Mouse (Mus musculus) hindlimb bud, embryonic 11.5 days (tissue): ENCODE results near the gene Akap6.

Source experiments
- DNase-seq: peaks from one replicate; pipeline ENCODE4 v3.0.0-alpha.2; 2012; ENCODE audit warnings: low read depth, low spot score; ENCODE audit errors: extremely low spot score

The Akap6 gene

DNA sequence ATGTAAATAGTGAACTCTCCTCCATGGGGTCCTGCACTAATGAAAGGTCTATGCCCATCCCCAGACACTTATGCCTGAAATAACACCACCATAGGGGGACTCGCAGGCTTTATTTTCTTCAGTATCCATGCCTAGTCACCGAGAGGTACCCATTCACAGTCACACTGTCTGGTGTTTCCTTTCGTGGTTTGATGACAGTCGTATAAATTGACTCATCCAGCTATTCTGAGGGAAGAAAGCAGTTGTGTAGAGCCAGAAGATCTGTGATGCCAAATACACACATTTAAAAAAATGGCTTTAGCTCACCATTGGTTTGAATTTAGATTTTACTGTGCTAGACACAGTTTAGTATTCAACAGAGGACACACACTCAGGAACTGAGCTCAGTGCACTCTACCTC lies 147.8 kb downstream of the Akap6 start:
- no peak for DNase-seq

DNA sequence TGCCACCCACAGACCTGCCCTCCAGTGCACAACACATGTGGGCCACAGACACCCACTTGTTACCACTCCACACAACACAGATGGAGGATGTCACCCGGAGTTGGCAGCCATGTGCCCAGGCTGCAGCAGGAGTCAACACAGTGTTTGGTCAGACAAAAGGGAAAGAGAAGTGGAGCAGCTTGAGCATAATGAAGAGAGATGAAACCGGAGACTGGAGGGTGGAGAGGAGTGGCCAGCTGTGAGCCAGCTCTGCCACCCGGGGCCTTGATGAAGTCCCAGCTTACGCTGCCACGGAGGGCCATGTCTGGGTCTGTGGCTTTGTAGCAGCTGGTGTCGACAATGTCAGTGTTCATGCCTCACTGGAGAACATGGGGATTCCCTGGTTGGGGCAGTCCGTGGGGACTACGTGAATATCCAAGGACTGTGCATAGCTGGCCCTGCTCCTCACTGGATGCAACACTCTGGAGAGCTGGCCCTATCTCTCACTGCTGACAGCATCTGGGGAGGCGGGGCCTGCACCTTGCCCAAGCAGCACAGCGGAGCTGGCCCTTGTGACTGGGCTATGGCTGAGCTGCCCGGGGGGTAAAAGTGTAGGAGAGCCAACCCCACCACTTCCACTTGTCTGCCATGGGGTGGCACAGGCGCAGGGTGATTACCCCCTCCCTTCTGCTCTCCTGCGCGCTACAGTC lies 148.8 kb downstream of the Akap6 start:
- no peak for DNase-seq

DNA sequence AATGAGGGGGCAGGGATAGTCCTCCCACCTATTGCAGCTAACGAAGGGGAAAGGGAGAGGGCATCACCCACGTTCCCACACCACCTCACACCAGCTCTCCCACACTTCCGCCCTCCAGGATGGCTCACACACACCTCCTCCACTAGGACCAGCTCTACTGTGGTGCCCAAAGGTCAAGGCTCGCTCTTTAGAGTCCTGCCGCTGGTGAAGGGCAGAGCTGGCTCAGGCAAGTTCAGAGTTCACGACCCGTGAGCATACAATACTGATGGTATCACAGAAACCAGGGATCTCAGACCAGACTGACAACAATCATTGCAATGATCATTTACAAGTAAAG lies 149.3 kb downstream of the Akap6 start:
- no peak for DNase-seq

DNA sequence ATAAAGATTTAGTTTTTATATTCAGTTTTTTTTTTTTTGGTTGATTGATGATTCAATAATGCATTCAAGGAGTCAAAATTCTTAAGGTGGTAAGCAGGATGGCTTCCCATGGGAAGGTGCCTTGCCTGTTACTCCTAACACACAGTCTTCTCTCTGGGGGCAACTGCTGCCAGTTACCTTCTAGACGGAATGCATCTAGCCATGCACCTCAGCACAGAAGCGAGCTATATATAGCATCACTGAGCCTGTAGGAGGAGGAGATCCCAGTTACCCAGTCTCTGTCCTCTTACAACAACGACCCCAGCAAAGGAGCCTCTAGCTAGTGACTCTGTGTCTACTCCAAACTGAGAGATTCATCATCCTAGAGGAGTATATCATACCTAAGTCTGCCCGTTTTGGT lies 150.1 kb downstream of the Akap6 start:
- DNase-seq: no peak

DNA sequence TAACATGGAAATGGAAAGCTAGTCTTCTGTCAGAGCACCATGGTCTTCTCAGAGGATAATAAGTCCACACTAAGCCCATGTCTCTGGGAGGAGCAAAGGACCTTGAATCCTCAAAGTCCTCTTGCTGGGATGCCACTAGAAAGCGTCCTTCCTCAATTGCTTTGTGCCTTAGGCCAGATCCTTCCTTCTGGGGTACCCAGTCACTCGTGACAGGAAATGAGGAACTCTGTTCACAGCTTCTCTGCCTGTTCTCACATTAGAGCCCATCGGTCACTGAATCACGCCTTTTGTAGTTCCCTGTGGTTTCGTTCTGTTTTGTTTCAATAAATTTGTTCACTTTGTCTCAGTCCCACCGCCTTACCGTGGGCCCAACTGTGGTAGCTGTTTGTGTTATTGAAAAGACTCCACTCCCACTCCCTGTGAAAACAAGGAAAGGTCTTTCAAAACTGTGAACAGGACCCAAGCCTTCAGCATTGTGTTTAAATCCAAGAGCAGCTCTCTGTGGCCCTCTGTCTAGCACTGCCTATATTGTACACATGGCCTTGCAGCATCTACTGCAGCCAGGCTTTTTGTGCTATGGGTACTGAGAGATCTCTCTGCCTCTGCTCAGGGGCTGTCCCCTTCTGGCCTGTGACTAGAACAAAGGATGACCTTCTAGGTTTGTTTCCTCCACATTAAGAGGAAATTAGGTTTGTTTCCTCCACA lies 151.3 kb downstream of the Akap6 start:
- DNase-seq: no peak

DNA sequence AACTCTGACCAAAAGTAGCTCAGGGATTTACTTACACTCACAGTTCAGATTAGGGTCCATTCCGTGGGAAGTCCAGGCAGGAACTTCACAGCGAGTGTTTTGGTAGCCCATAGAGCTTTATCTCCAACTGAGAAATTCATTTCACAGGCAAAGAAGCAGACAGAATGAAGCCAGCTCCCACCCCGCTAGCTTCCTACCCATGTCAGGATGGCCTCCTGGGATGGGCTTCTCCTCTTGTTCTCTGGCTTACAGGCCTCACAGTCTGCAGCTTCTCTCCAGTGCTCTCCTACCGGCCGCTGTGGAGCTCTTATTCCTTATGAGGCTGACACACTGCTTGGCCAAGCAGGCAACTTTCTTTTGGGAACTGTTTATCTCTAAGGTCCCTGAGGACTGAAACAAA lies 152.0 kb downstream of the Akap6 start:
- no peak for DNase-seq

DNA sequence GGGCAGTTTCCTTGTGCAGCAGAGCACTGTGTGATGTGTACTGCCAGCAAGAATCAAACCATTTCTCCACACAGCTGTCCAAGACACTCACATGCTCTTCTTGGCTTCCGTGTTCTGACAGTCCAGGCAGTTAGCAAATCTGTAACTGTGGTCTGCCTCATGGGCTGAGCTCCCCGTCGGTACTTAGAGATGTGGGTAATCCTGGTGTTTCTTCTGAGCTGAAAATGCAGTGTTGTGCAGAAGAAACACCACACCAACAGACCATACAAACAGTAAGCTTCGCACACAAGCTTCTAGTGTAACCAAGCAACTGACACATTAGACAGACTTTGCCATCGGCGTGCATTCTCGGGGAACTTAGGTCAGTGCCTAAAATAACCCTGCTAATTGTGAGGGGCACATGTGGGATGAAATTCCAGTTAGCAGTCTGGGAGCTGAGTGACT lies 155.1 kb downstream of the Akap6 start:
- DNase-seq: no peak

DNA sequence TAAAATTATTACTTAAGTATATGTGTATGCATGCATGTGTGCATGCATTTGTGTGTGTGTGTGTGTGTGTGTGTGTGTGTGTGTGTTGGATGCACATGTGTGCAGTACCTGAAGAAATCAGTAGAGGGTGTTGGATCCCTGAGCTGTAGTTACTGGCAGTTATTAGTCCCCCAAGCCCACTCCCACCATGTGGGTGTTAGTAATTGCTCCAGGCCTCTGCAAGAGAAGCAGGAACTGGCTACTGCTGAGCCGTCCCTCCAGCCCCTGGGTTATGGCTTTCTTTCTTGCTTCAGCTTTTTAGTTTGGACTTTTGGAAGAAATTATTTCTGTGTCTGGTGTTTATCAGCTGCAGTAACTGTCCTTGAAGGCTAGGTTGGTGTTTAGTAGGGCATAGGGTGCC lies 156.9 kb downstream of the Akap6 start:
- no peak for DNase-seq

DNA sequence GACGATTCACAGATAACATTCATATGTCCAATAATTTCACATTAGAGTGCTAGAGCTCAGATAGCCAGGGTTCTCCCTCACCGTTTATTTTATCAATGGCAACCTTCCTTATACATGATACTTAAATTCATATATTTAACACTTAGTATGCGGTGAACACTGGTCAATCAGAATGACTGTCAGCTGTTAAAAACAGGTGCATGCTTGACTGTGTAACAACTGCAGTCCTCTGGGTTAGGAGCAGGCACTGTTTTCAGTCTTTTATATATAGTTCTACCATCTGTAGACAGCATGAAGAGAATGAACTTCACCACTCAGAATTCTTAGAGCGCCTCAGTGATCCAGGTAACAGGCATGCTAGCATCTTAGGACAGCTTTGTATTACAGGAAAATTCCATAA lies 158.1 kb downstream of the Akap6 start:
- no peak for DNase-seq

DNA sequence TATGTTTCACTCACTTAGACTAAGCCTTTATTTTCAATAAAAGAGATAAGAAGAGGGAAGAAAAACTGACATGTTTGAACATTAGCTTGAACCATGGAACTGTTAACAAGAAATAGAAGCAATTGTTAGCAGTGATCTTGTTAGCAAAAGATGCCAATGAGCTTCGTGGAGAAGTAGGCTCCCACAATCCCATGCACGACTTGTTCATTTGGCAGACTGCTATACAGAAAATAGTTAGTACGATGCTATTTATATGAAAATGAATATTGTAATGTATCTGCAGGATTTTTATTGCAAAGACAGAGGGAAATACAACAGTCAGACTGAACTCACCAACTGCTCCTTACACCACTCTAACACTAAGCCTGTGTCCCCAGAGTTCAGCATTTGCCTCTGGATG lies 162.7 kb downstream of the Akap6 start:
- DNase-seq: no peak

DNA sequence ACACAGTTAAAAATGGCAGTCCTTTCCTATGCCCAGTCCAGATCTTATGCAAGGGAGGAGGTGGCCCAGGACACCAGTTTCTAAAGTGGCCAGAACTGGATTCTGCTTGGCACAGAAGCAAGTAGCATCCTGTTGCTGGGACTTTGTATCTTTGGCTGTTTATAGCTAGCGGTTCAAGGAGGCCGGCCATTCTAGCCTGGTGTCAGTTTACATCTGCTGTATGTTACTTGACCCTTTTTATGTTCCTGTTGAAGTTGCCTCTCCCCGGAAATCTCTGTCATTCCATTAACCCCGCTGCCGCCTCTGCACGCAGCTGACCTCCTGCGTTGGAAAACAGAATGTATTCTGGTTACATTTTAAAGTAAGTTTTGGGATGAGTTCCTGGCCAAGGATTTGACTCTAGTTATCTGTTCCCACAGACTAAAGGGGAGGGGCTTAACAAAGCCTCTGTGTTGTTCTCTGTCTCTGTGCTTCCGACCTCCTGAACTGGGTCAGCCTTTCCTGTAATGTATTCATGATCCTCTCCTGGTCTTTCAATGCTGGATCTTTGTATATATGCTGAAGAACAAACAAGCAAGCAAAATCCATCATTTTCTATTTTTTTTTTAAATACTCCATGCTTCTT lies 168.9 kb downstream of the Akap6 start:
- DNase-seq: no peak

DNA sequence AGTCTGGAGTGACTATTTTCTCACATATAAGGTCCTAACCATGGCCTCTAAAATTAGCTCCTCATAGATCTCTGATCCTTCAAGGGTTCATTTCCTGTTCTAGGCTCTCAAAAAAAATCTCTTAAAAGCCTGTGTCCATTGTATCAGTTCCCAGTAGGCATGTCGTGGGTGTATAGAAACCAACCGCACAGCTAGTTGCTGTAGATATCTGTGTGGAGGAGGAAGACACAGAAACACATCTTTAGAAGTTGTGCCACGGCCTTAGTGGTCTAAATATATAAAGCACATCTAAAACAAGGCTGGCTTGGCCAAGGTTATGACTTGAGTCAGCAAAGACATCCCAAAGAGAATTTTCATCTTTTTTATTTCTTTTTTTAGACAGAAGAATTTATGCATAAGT lies 172.4 kb downstream of the Akap6 start:
- DNase-seq: no peak

DNA sequence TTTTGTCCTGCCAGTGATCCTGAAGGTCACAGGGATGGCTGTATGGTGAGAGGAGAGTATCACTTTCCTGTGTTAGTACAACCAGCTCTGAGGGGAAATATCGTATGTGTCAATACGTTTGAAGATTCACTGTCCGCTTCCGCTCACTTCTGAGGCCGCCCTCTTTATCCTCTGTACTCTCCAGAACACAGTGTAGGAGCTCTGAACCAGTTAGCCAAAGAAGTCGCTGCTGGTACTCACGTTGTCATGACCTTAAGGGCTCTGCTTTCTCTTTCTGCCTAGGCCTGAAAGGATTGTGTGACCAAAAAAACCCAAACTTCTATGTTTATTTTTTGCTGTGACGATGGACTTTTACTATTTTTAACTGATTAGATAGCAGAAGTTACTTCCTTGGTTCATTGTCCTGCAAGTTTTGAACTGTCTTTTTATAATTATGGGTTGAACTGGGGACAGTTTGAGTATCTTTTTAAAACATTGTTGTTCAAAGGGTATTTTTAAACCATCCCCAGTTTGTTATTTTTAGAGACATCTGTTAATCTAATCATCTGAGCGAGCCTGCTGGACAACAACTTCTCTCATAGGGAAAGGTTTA lies 175.2 kb downstream of the Akap6 start:
- no peak for DNase-seq

DNA sequence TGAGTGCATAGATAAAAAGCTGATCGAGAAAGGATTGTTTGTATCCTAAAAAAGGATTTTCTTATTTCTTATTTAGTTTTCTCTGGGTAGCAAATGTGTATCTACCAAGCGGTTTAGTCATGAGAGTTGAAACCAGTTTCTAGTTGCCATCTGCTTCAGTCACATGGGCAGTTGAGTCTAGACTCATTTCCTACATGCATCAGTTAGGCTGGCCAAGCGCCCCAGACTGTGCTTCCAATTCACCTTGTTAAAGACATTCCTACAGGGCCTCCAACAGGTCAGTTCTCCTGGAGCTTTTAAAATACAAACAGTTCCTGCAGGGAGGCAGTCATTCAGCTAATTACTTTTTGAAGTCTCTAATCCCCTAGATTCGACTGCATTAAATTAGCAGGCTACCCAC lies 176.9 kb downstream of the Akap6 start:
- DNase-seq: peak; percentile 56

DNA sequence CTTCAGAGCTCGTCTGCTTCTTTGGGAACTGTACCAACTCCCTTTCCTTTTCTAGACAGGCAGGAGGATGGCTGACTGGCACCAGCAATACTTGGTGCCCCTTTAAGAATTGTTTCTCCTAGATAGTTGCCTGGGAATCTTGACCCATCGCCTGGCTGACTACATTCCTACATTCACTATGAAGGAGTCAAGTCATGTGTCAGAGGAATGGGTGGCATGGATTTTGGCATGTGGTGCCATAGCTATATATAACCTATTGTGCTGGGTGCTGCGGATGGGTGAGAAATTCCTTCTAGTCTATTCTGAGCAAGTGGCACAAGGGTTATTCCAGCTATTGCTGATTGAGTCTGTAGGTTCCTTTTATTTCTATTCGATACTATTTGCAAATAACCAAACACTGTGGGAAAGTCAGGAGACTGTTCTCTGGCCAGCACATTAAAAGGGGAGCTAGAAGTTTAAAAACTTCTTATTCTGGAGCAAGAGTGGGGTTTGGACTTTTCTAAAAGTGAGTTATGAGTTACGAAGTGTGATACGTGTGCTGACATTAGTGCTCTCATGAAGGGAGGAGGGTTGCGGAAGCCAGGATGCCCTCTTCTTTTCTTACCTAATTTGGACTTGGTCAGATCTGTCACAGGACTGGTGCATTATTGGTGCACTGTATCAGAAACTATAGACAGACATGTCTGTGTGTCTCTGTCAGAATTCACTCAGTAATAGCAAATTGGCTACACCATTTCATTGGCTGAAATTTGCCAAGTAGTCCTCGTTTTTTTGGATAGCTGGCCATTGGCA lies 178.0 kb downstream of the Akap6 start:
- no peak for DNase-seq

DNA sequence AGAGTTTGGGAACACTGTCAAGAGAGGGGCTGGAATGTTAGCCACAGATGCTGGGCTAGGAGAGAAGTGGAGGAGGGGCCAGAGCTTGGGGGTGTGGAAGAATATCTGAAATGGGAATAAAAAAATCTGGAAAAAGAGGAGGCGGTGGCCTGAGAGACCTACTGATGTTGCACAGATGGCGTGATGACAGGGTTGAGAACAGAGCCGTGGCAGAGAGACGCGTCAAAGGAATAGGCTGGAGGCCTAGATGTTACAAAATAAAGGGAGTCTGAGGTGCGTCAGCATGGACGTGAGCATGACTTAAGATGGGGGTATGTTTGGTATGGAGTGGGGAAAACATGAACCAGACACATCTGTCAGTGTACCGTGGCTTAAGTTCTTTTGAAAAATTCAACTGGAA lies 180.1 kb downstream of the Akap6 start:
- DNase-seq: no peak

DNA sequence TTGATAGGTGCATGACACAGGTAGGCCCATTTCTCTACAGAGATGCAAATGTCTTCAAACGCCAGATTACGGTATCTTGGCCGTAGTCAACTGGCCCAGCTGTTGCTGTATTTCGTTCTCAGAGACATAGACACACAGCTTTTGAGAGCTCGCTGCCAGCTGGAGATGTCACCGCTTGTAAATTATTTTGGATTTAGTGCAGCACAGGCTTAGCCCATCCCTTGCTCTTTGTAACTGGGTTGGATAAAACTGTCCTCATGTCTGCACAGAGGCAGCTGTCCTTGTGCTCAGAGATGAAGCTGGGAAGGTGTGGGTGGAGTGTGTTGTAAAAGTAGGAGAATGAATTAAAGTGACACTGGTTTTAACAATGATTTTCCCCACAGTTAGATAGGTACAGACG lies 193.3 kb downstream of the Akap6 start:
- no peak for DNase-seq

DNA sequence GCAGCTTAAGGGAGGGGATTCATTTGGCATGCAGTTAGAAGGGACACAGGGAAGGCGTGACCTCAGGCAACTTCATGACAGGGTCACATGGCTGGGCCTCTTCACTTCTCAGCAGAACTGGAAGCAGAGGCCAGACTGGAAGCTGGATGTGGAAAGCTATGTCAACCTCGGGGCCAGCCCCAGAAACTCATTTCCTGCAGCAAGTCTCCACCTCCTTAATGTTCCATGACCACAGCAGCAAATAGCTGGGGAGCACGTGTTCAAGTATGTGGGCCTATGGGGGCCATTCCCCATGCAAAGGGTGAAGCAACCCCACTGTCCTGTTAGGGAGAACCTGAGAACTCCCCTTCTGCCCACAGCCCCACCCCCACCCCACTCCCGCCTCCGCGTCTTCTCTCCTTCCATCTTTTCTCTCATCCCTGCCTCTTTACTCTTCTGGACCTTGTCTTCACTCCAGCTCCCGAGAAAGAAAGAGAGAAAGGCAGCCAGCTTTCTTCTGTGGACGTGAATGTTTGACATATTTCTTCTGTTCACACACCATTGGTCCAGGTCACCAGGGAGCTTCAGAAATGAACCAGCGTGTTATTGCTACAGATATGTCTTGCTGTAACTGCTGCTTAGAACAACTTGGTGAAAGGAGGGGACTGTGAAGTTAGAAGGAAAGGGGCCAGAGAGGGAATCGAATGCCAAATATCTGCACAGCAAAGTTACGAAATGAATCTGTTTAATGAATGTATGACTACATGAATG lies 194.6 kb downstream of the Akap6 start:
- no peak for DNase-seq

DNA sequence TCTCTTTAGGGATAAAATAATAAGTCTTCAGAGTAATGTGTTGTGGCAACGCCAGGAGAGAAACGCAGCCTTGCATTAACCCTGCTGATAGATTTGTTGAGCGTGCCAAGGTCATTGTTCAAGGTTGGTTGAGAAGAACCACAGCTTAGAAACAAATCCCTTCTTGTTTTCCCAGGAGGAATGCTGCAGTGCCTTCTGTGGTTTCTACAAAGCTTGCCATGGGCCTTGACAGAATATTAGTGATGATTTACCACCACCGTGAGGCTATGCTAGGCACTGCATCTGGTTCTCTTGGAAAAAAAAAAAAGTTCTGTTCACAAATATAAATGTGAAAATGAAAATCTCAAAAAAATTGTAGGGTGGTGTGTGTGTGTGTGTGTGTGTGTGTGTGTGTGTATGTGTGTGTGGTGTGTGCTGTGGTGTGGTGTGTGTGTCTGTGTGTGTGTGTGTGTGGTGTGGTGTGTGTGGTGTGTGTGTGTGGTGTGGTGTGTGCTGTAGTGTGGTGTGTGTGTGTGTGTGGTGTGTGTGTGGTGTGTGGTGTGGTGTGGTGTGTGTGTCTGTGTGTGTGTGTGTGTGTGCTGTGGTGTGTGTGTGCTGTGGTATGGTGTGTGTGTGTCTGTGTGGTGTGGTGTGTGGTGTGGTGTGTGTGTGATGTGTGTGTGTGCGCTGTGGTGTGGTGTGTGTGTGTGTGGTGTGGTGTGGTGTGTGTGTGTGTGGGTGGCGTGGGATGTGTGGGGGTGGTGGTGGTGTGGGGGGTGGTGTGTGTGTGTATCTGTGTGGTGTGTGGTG lies 196.7 kb downstream of the Akap6 start:
- DNase-seq: peak; percentile 69

DNA sequence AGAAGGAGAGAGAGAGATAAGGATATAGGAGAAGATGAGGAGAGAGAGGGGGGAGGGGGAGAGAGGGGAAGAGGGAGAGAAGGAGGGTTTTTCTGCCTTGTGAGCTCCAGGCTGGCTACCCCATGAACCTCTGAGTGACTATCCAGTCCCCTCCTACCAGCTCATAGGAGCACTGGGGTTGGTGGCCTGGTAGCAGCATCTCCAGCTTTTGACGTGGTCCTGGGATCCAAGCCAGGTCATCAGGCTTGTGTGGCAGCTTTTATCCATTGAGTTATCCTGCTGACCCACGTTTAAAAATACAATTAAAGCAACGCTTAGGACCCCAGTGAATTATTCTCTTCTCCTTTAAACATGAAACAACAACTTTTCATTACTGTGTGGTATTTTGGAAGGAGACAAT lies 197.6 kb downstream of the Akap6 start:
- DNase-seq: no peak
